Mouse (Mus musculus) macrophage (primary cell): ENCODE results near the gene Tns2. TPM values are rescaled to one million over a fixed set of nuclear protein-coding genes. Genes with fewer than 3 reads are reported as not detected.
A peak's percentile ranks its signal among the peaks of the same experiment; 100 is the strongest.
"Not testable (repeated sequence)": the region's sequence is repeated elsewhere in the genome, so short reads cannot be mapped to it uniquely, and the experiment has no call there.

Experiments
- H3K27ac ChIP-seq: fragments of 350-480 bp; formaldehyde crosslinking; 2 replicates; pipeline ENCODE4 v1.9.0; 2021
- H3K36me3 ChIP-seq: fragments of 350-480 bp; formaldehyde crosslinking; 2 replicates; pipeline ENCODE4 v1.9.0; 2021; ENCODE audit errors: inconsistent target
- H3K4me3 ChIP-seq: fragments of 350-480 bp; formaldehyde crosslinking; 2 replicates; pipeline ENCODE4 v1.9.0; 2021; ENCODE audit errors: inconsistent target
- H3K79me2 ChIP-seq: fragments of 350-480 bp; formaldehyde crosslinking; 2 replicates; pipeline ENCODE4 v1.9.0; 2021; ENCODE audit errors: inconsistent target
- WGBS: methylation state at CpG from one replicate; pipeline ENCODE4 v1.1.7; 2026; ENCODE audit warnings: inconsistent platforms; ENCODE audit not compliant: missing documents; 5-methylcytosine and 5-hydroxymethylcytosine counted together
- polyA plus RNA-seq: library from polyadenylated mRNA; stranded (reverse); fragments of 250-400 nt; gene quantifications from 3 replicates; pipeline ENCODE4 v1.2.4, GENCODE M21; 2018; ENCODE audit warnings: inconsistent platforms

The Tns2 gene
- polyA plus RNA-seq, 1 experiment from 2014 or later: 0.37 TPM

DNA sequence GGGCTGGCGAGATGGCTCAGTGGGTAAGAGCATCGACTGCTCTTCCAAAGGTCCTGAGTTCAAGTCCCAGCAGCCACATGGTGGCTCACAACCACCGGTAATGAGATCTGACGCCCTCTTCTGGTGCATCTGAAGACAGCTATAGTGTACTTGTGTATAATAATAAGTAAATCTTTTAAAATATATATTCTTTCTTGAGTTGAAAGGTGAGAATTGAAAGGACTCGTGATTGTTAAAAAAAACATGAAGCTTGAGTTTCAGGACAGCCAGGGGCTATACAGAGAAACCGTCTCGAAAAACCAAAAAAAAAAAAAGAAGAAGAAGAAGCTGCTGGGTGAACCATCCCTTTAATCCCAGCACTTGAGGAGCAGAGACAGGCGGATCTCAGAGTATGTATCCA lies 20.3 kb upstream of the Tns2 start:
- not testable (repeated sequence) for H3K27ac ChIP-seq, H3K4me3 ChIP-seq
- Histone ChIP-seq H3K36me3 (peaks cover 27% of the 10 kb centered on the region; the same call in 1 of the 2 replicates), H3K79me2 (peaks cover 99% of the 10 kb centered on the region)
- WGBS: 56% methylated on average over 6 of the region's 8 CpGs

DNA sequence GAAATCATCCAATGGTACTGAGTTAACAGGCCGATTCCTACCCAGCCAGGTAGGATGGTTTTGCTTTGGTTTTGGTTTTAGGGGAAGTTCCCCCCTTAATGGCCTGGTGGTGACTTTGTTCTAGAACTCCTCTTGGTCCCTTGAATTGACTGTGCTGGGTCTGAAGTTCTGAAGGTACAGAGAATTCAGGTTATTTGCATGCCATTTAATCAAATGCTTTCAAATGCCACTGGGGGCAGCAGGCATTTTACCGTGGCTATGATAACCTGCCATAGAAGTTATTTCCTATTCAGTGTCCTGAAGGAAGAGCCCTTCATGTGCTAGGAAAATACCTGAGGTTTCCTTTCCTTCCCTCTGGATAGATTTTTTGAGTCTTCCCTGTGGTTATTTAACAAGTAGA lies 19.8 kb upstream of the Tns2 start:
- peaks cover 32% of the 10 kb centered on the region for H3K36me3 ChIP-seq
- no peak overlapping the region for H3K27ac ChIP-seq
- H3K79me2 ChIP-seq: peaks cover 98% of the 10 kb centered on the region
- 53% methylated on average over 2 of the region's 2 CpGs for WGBS
- H3K4me3 ChIP-seq: no peak overlapping the region

DNA sequence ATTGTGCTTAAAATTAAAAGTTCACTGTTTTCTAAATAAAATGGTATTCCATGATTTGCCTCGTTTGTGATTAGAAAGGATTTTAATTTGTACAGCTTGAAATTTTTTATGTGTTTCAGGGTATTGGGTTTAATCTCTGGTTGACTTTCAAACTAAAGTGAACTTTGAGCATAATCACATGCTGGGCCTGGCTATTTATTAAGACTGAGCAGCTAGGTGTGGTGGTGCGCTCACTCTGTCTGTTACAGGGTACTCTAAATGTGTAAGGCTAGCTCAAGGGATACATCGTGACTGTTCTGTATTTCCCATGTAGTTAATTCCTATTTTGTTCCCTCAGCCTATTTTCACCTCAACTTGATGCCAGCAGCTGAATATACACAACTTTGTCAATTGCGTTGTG lies 18.1 kb upstream of the Tns2 start:
- 92% methylated on average over 4 of the region's 4 CpGs for WGBS
- H3K4me3 ChIP-seq: no peak overlapping the region
- H3K27ac ChIP-seq: no peak overlapping the region
- peaks cover 96% of the 10 kb centered on the region for H3K79me2 ChIP-seq
- peaks cover 49% of the 10 kb centered on the region for H3K36me3 ChIP-seq

DNA sequence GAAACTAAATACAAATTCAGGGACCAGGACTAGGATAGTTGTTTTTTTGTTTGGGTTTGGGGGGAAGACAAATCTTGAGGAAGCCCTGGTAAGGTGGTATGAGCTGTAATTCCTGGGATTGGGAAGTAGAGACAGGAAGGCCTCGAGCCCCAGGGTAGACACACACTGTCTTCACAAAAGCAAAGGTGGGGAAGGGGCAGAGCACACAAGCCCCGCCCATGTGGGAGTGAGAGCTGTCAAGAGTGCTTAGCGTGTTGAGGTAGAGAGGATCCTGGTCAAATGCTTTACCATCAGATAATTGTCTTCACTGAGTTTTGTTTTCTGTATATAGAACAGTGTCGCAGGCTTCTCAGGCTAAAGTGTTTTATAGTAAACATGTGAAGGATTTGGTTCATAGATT lies 17.2 kb upstream of the Tns2 start:
- H3K27ac ChIP-seq: no peak overlapping the region
- peaks cover 57% of the 10 kb centered on the region for H3K36me3 ChIP-seq
- WGBS: 96% methylated on average over 4 of the region's 4 CpGs
- peaks cover 92% of the 10 kb centered on the region for H3K79me2 ChIP-seq
- H3K4me3 ChIP-seq: no peak overlapping the region

DNA sequence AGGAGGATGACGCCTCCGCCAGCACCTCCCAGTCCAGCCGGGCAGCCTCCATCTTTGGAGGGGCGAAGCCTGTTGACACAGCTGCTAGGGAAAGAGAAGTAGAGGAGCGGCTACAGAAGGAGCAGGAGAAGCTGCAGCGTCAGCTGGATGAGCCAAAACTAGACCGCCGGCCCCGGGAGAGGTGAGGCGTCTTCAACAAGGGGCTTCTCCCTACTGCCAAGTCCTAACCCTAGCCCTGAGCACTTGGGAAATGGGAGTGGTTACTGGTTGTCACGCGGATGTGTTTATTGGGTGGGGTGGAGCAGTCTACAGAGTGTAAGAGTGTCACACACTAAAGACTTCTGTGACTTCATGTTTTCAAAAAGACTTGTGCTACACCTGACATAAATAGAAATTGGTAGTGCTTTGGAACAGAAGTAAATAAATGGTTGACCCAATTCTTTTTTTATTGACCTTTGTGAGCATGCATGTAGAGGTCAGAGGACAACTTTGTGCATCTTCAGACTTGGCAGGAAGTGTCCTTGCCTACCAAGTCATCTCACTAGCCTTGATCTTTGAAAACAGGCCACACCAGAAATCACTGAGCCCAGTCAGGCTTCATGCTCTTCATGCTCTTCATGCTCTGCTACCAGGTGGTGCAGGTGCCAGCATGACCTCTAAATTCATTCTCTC lies 10.2 kb upstream of the Tns2 start:
- H3K79me2 ChIP-seq: peaks cover 24% of the 10 kb centered on the region; the same call in 1 of the 2 replicates
- H3K4me3 ChIP-seq: no peak overlapping the region
- 80% methylated on average over 12 of the region's 12 CpGs for WGBS
- peaks cover 95% of the 10 kb centered on the region for H3K36me3 ChIP-seq
- H3K27ac ChIP-seq: no peak overlapping the region

DNA sequence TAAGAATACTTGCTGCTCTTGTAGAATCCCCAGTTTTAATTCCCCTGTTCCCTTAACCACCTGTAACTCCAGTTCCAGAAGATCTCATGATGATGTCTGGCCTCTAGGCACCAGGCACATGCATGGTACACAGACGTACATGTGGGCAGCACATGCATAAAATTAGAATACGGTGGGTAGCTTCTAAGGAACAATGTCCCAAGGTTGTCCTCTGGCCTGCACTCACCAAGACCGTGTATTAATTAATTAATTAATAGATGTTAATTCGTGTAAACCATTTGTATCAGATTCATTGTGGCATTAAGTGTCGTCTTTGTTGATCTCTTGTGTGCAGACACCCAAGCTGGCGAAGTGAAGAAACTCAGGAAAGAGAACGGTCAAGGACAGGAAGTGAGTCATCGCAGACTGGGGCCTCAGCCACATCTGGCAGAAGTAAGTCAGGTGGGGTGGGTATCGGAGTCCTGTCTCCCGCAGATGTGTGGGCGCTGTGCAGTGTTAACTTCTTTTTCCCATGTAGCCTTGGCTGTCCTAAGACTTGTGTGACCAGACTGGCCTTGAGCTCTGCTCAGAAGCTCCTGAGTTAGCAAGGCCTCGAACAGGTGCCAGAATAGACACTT lies 9.0 kb upstream of the Tns2 start:
- 33% methylated on average over 12 of the region's 12 CpGs for WGBS
- H3K27ac ChIP-seq: no peak overlapping the region

DNA sequence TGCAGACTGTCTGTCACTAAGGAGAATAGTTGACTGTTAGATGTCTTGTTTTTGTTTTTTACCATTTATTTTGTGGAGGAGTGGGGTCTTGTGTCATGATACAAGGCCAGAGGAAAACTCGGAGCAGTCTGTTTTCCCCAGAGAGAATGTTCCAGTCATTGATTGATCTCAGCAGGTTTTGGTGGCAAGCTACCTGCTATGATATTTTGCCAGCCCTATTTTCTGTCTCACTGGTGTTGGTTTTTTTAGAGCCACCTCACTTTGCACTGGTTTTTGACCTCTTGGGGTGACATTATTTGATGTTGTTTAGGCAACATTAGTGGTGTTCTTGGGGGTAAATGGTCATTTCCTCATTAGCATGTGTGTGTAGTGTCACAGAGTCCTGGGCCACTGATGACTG lies 8.5 kb upstream of the Tns2 start:
- peaks cover 8% of the 10 kb centered on the region; the same call in 1 of the 2 replicates for H3K79me2 ChIP-seq
- no peak overlapping the region for H3K27ac ChIP-seq
- no peak overlapping the region for H3K4me3 ChIP-seq
- H3K36me3 ChIP-seq: peaks cover 87% of the 10 kb centered on the region
- 91% methylated on average over 1 of the region's 1 CpGs for WGBS

More for the DNA sequence above, 9.0 kb upstream of the Tns2 start:
- Histone ChIP-seq H3K79me2 (peaks cover 13% of the 10 kb centered on the region; the same call in 1 of the 2 replicates), H3K4me3 (no peak overlapping the region), H3K36me3 (peaks cover 92% of the 10 kb centered on the region)

DNA sequence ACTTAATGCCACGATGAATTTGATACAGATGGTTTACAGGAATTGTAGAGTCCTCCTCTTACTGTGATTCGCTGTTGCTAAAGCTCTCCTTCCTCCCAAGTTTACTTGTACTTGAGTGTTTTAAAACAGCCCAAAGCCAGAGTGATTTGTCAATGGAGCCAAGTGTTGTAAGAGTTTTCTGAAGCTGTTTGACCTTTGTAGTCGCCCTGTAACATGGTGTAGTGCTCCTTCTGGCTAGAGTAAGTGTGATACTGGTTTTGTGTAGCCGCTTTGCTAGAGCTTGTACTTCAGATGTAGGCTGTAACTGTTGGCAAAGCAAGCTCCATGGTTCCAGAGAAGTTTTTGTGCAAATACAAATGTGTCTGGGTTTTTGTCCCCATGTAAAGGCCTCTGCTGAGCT lies 8.0 kb upstream of the Tns2 start:
- 95% methylated on average over 4 of the region's 4 CpGs for WGBS
- Histone ChIP-seq H3K79me2 (peaks cover 5% of the 10 kb centered on the region; the same call in 1 of the 2 replicates), H3K27ac (no peak overlapping the region), H3K36me3 (peaks cover 81% of the 10 kb centered on the region), H3K4me3 (no peak overlapping the region)

DNA sequence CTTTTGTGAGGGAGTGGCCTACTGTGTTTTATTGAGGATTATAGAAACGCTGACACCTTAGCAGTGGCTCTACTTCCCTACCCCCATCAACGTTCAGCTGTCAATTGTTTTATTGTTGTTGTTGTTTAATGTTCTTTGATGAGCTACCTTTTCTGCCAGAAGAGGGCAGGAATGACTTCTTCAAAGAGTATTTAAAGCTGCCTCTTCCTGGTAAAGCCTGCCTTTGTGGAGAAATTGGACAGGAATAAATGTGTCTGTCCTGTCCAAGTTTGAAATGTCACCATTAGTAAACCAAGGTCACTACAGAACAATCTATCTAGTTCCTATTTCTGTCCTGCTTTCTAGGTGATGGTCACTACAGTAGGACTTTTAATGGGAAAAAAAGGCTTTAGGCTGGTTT lies 6.1 kb upstream of the Tns2 start:
- Histone ChIP-seq H3K4me3 (no peak overlapping the region), H3K36me3 (peaks cover 63% of the 10 kb centered on the region), H3K79me2 (no peaks in the 10 kb centered on the region; the same call in 1 of the 2 replicates), H3K27ac (no peak overlapping the region)
- 71% methylated on average over 2 of the region's 2 CpGs for WGBS

DNA sequence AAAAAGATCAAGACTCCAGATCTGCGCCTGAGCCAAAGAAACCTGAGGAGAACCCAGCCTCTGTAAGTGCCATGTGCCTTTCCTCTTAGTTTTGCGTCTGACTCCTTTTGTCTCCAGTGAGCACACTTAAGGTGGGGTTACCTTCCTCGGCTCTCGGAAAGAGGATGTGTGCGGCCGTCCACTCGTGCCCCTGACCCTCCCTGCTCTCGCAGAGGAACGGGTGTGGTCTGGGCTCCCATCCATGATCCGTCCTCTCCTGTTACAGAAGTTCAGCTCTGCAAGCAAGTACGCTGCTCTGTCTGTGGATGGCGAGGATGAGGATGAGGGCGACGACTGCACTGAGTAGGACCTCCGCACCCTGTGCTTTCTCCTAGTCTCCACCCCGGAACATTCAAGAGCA lies 5.2 kb upstream of the Tns2 start:
- Histone ChIP-seq H3K36me3 (peaks cover 55% of the 10 kb centered on the region), H3K4me3 (no peak overlapping the region), H3K79me2 (no peaks in the 10 kb centered on the region), H3K27ac (no peak overlapping the region)
- WGBS: 85% methylated on average over 16 of the region's 16 CpGs

DNA sequence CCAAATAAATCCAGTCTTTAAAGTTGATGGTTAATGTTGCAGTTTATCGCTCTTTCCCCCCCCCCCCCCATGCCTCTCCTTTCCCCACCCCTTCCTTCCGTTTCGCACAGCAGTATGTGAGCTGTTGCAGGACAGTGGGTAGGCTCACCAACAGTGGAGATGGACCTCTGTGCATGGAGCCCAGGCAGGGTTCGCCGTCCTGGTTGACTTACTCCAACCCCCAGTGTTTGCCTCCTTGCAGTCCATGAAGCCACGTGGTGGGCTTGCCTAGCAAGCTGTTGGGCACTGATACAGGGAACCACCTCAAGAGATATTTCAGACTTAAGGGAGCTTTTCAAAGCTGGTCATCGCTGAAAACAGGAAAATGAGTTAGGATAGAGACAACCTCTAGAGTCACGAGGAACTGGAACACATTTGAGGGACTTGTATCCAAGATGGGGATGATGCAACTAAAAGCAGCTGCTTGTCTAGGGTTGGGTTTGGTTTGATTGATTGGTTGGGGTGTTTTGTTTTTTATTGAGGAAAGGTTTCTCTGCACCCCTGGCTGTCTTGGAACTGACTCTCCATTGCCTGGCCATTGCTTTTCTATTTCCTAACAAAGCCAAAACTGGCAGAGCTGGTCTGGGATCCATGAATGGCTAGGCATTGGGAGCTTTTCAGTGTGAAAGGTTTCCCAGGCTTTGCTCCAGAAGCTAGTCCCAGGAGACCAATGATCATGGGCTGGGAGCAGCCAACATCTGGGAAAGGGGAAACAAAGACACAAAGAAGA lies 2.9 kb upstream of the Tns2 start:
- no peak overlapping the region for H3K27ac ChIP-seq
- peaks cover 36% of the 10 kb centered on the region for H3K36me3 ChIP-seq
- WGBS: 55% methylated on average over 6 of the region's 8 CpGs
- H3K4me3 ChIP-seq: no peak overlapping the region
- H3K79me2 ChIP-seq: no peaks in the 10 kb centered on the region

DNA sequence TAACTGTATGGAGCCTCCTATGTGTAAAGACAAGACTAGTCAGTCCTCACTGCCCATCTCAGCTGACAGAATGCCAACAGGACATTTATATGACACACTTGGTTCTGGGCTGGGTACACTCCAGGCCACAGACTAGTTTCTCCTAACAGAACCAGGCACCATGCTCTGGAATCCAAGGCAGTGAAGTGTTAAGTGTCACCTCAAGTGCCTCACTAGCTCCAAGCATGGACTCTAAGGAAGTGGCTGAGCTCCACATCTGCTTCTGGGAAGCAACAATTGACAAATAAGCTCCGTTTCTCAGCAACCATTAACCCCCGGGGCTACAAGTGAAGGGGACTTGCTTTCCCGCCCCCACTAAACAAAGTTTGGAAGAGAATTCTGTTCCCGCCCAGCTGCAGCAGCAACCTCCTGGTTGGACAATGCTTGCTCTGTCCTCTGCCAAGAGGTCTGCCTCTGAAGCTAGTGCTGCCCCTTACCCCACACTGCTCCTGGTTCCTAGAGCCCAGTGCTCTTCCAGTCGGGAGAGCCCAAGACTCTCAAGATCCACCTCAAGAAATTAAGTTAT lies 2.1 kb upstream of the Tns2 start:
- H3K4me3 ChIP-seq: no peak overlapping the region
- WGBS: 85% methylated on average over 5 of the region's 5 CpGs
- H3K27ac ChIP-seq: no peak overlapping the region
- no peaks in the 10 kb centered on the region for H3K79me2 ChIP-seq
- peaks cover 28% of the 10 kb centered on the region for H3K36me3 ChIP-seq

DNA sequence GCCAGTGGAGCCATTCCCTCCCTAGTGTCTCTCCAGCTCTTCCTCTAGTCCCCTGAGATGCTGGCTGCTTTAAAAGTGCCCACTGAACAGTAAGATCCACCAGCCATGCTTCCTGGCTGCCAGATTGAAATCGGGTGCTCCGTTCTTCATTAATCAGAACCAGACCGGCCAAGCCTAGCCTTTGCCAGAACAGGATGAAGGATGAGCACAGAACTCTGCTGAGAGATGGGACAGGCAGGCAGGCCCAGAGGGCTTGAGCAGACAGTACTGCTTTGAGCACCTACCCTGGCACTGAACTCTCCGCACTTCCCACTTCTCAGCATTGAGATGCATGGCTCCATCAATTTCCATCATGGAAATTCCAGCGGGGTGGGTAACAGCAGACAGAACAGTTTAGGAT lies 953 bp upstream of the Tns2 start:
- Histone ChIP-seq H3K27ac (no peak overlapping the region), H3K36me3 (peaks cover 17% of the 10 kb centered on the region), H3K4me3 (no peak overlapping the region), H3K79me2 (no peaks in the 10 kb centered on the region)
- 85% methylated on average over 5 of the region's 5 CpGs for WGBS

DNA sequence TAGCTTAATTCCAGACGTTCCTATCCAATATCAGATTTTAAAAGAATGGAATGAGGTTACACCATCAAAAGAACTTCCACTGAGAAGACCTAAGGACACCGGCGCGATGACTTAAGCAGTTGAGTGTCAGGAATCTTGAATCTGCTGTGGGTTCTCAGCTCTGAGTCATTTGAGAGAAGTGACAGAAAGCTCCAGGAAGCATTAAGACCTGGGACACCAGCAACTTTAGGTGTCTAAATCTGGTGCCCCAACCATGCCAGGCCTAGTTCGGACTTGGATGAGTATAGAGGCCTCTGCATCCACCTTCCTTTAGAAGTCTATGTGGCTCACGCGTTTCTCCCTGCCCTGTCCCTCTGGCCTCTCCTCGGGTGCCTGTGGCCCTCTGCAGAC lies 447 bp upstream of the Tns2 start:
- Histone ChIP-seq H3K36me3 (peaks cover 11% of the 10 kb centered on the region; the same call in 1 of the 2 replicates), H3K27ac (no peak overlapping the region), H3K79me2 (no peaks in the 10 kb centered on the region), H3K4me3 (peak overlapping the region; percentile 23; the same call in 1 of the 2 replicates)
- 36% methylated on average over 7 of the region's 8 CpGs for whole genome bisulfite sequencing
